Mouse (Mus musculus) stomach, postnatal 0 days (tissue): ENCODE data around the gene Snrnp200. TPM values are rescaled to one million over a fixed set of nuclear protein-coding genes. Genes with fewer than 3 reads are reported as not detected.
"Not testable (repeated sequence)": the region's sequence is repeated elsewhere in the genome, so short reads cannot be mapped to it uniquely, and the experiment has no call there.

Source experiments
- ATAC-seq: fragments of 200-750 bp; cut with Nextera tagmentation; 2 replicates; pipeline ENCODE4 v1.8.0; 2017; ENCODE audit not compliant: low FRiP score, low TSS enrichment
- DNase-seq: peaks from one replicate; pipeline ENCODE4 v3.0.0-alpha.2; 2016; ENCODE audit warnings: low spot score
- H3K27ac ChIP-seq: fragments of 300-500 bp; sonication (generic); replicated peaks from 2 replicates; pipeline ENCODE4 v1.5.1; 2014; ENCODE audit warnings: mild to moderate bottlenecking, control low read depth
- H3K27me3 ChIP-seq: fragments of 300-500 bp; sonication (generic); 2 replicates; pipeline ENCODE4 v1.6.1; 2014; ENCODE audit warnings: low read length; ENCODE audit not compliant: control insufficient read depth, insufficient read depth
- H3K36me3 ChIP-seq: fragments of 300-500 bp; sonication (generic); 2 replicates; pipeline ENCODE4 v1.6.1; 2014; ENCODE audit warnings: low read length, mixed read lengths; ENCODE audit not compliant: control insufficient read depth, insufficient read depth
- H3K4me1 ChIP-seq: fragments of 300-500 bp; sonication (generic); replicated peaks from 2 replicates; pipeline ENCODE4 v1.6.1; 2014; ENCODE audit warnings: antibody characterized with exemption; ENCODE audit not compliant: control insufficient read depth, insufficient read depth
- H3K4me2 ChIP-seq: fragments of 300-500 bp; sonication (generic); replicated peaks from 2 replicates; pipeline ENCODE4 v1.6.1; 2014; ENCODE audit warnings: low read depth, mild to moderate bottlenecking, control low read depth, moderate library complexity
- H3K4me3 ChIP-seq: fragments of 300-500 bp; sonication (generic); 2 replicates; pipeline ENCODE4 v1.5.1; 2014; ENCODE audit warnings: low read depth, low read length, control low read depth
- H3K9ac ChIP-seq: fragments of 300-500 bp; sonication (generic); 2 replicates; pipeline ENCODE4 v1.6.1; 2014; ENCODE audit warnings: mild to moderate bottlenecking, low read length, control low read depth, mixed read lengths
- H3K9me3 ChIP-seq: fragments of 300-500 bp; sonication (generic); 2 replicates; pipeline ENCODE4 v1.6.1; 2016; ENCODE audit warnings: low read length; ENCODE audit not compliant: control insufficient read depth
- CTCF ChIP-seq: IDR thresholded peaks from 2 replicates; pipeline ENCODE4 v1.5.1; 2016; ENCODE audit warnings: antibody characterized with exemption, low read depth, mild to moderate bottlenecking, moderate library complexity
- EP300 ChIP-seq: optimal IDR thresholded peaks from 2 replicates; pipeline ENCODE3; 2016; ENCODE audit warnings: antibody characterized with exemption
- WGBS: fragments of 180-500 bp; shearing (Covaris S2); extraction: QIAGEN DNeasy Blood & Tissue Kit; methylation state at CpG from one replicate; pipeline ENCODE4 v1.1.7; 2014; 5-methylcytosine and 5-hydroxymethylcytosine counted together
- polyA plus RNA-seq: library from polyadenylated mRNA; unstranded; fragments of >200 nt; fragmentation: Nextera tagmentation; extraction: Ambion mirVana; gene quantifications from 2 replicates; pipeline ENCODE4 v1.2.1, GENCODE M21; 2015

Snrnp200 gene
- polyA plus RNA-seq, result 13.8 and 16.9 TPM in 2 replicates

DNA sequence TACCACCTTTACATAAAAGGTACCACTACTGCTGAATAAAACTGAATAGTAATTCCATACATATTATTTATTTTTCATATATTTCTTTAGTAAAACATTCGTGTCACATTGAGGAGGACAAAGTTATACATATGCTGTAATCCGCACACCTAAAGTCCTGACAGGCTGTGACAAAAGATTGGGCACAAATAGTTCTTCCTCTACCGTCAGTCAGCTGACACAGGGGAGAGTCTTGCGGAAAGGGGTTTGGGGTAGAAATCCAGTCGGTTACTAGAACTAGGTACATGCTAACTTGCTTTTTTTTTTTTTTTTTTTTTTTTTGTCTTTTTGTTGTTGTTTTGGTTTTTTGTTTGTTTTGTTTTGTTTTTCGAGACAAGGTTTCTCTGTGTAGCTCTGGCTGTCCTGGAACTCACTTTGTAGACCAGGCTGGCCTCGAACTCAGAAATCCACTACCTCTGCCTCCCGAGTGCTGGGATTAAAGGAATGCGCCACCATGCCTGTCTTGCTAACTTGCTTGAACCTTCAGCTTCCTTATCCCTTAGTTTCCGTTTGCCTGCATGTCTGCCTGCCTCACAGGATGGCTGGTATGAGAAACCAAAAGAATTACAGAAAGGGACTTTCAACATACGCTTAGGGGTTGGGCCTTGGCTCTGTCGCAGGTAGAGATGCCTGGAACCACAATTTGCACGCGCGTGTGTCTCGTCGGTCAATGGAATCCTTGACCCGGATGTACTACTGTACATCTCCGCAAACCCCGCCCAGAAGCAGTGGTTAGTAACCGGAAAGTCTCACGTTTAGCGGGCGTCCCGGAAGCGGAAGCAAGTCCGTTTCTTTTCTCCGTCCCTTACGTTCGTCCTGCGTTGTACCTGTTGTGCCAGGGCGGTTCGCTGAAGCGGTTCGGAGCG lies at the start of gene Snrnp200, which contains the start of gene 1810024B03Rik:
TSS of gene Snrnp200 (plus strand) at position 840 of the 905 bp plus-strand sequence.
TSS of gene 1810024B03Rik (minus strand) at position 734 of the 905 bp plus-strand sequence.
- WGBS, result 11% methylated on average over 36 of the region's 36 CpGs
- Histone ChIP-seq H3K9ac (peak within 1 kb of the TSS; percentile 81), H3K36me3 (peaks cover 13% of the 10 kb centered on the region), H3K4me1 (no peaks in the 10 kb centered on the region), H3K9me3 (no peaks in the 10 kb centered on the region), H3K27ac (peak within 1 kb of the TSS; percentile 76), H3K4me3 (peak within 1 kb of the TSS; percentile 77), H3K27me3 (no peaks in the 10 kb centered on the region), H3K4me2 (peak within 1 kb of the TSS; percentile 59)
- peak; percentile 93 for DNase-seq
- TF ChIP-seq CTCF (no peak), EP300 (no peak)
- peak; percentile 100 for ATAC-seq

DNA sequence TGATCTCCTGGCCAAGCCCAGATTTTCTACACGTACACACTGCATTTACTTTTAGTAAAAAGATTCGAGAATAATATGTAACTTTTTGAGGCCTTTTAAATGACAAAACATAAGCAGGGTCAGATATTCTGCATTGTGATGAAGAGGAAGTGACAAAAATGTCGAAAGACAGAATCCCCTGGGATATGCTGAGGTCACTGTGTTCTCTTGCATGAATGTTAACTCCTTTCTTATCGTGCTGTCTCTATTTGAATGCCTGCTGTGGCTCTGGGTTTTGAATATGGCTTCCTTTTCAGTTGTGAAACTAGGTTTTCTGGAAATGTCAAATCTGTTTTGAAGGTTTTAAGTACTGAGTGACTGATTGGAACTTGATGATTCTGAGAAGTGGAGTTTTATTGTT lies 42.5 kb upstream of the Snrnp200 start:
- H3K4me2 ChIP-seq, result no peak overlapping the region
- H3K9me3 ChIP-seq, result no peaks in the 10 kb centered on the region
- no peaks in the 10 kb centered on the region for H3K36me3 ChIP-seq
- H3K4me1 ChIP-seq, result no peaks in the 10 kb centered on the region
- TF ChIP-seq CTCF (no peak), EP300 (no peak)
- no peak overlapping the region for H3K4me3 ChIP-seq
- H3K9ac ChIP-seq, result no peak overlapping the region
- 47% methylated on average over 4 of the region's 4 CpGs for WGBS
- H3K27ac ChIP-seq, result no peak overlapping the region
- no peaks in the 10 kb centered on the region for H3K27me3 ChIP-seq
- ATAC-seq, result no peak
- no peak for DNase-seq

DNA sequence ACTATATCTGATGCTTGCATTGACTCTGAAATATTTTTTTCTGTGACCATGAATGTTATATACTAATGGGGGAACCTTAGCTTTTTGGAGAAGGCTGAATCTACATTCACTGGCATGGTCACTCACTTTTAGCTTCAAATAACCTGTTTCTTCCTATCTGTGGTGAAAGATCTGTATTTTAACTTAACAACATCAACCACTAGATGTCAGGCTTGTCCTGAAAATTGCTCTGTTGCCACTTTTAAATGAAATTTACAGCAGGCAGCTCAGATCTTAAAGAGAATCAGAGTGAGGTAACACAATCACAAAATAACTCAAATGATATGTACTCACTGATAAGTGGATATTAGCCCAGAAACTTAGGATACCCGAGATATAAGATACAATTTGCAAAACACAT lies 41.9 kb upstream of the Snrnp200 start:
- H3K4me3 ChIP-seq, H3K27ac ChIP-seq, ATAC-seq, DNase-seq, H3K9me3 ChIP-seq, H3K4me2 ChIP-seq, H3K4me1 ChIP-seq, H3K27me3 ChIP-seq, H3K9ac ChIP-seq, H3K36me3 ChIP-seq: not testable (repeated sequence)
- 0% methylated on average over 1 of the region's 1 CpGs for WGBS
- peak; percentile 72 for TF ChIP-seq CTCF

DNA sequence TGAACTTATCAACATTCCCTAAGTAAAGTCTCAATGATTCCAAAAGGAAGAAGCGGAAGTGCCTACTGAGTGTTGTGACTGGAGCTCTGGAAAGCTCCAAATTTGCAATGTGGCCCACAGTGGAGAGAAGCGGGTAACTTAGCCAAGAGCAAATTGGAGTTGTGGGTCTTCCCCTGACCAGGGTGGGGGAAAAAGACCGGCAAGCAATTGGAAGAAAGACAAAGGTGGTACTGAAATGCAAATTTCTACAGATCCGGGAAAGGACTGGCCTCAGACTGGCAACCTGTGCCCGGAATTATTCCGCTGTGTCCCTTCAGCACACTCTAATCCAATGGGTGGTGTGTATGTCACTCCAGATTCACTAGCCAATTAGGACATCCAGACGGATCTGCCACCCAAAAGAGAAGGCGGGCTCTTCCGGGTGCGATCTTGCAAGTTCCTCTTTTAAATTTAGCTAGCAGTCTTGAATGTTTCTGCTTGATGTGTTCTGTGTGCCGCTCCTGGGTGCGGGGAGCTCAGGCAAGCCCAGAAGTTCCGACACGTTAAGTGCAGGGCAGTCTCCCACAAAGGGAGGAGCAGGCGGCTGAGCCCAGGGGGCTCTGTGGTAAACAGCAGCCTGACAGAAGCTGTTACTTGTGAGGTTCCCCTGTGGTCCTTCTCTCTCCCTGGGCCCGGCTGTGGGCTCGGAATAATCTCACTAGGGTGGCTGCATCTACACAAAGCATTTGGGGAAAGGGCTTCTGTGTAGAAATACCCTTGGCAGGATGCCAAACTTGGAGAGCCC lies 25.4 kb upstream of the Snrnp200 start:
- 1% methylated on average over 17 of the region's 17 CpGs for WGBS
- Histone ChIP-seq H3K9me3 (no peaks in the 10 kb centered on the region), H3K9ac (peak overlapping the region; percentile 73), H3K4me3 (peak overlapping the region; percentile 45), H3K36me3 (no peaks in the 10 kb centered on the region), H3K4me2 (peak overlapping the region; percentile 69), H3K27ac (peak overlapping the region; percentile 84), H3K27me3 (no peaks in the 10 kb centered on the region), H3K4me1 (no peaks in the 10 kb centered on the region)
- DNase-seq, result peak; percentile 80
- ATAC-seq, result peak; percentile 100
- TF ChIP-seq CTCF, result no peak
- TF ChIP-seq EP300, result no peak

DNA sequence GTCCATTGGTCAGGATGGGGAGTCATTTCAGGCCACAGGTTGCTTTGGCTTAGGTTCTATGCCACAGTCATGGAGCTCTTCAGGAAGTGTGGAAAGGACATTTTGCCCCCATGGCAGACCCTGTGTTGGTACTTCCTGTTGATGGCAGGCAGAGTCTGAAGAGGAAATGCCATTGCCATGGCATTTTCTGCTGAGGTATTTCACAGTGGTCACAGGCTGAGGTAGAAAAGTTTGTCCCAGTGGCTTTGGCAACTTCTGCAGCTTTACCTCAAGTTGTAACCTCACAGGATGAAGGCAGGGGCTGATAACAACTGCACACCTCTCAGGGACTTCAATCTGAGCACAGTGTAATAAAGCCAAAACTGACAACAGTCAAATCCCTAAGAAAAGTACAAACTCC lies 18.6 kb upstream of the Snrnp200 start:
- H3K9me3 ChIP-seq, result no peaks in the 10 kb centered on the region
- H3K27me3 ChIP-seq, result no peaks in the 10 kb centered on the region
- H3K36me3 ChIP-seq, result no peaks in the 10 kb centered on the region
- H3K4me1 ChIP-seq, result no peaks in the 10 kb centered on the region
- H3K27ac ChIP-seq, result no peak overlapping the region
- no peak overlapping the region for H3K4me2 ChIP-seq
- H3K9ac ChIP-seq, result no peak overlapping the region
- DNase-seq (no peak), ATAC-seq (no peak)
- no peak for TF ChIP-seq EP300
- TF ChIP-seq CTCF, result no peak
- H3K4me3 ChIP-seq, result no peak overlapping the region
